Mouse (Mus musculus): ENCODE results near the gene Edem3. TPM values are rescaled to one million over a fixed set of nuclear protein-coding genes. Genes with fewer than 3 reads are reported as not detected.

The Edem3 gene
- polyA plus RNA-seq, 1 experiment from 2014 or later = 10.1 TPM

- H3K27ac ChIP-seq (ENCODE audit: low read length) = peak overlapping the region; percentile 74
- H3K4me1 ChIP-seq (ENCODE audit: insufficient read depth, low read depth, low read length) = peaks cover 2% of the 10 kb centered on the region
- H3K9ac ChIP-seq (replicated peaks; ENCODE audit: low read depth) = peak overlapping the region; percentile 79
- H3K36me3 ChIP-seq (ENCODE audit: insufficient read depth, low read length) = no peaks in the 10 kb centered on the region
- DNase-seq (ENCODE audit: low spot score) (peak; percentile 33), ATAC-seq (no peak)
- 3% methylated on average over 36 of the region's 36 CpGs for WGBS
- no peaks in the 10 kb centered on the region for H3K9me3 ChIP-seq (ENCODE audit: low read length)
- H3K27me3 ChIP-seq (replicated peaks; ENCODE audit: insufficient read depth, low read length) = no peaks in the 10 kb centered on the region
- peak overlapping the region; percentile 92 for H3K4me3 ChIP-seq (ENCODE audit: low read depth, low read length)
- peak; percentile 19; the same call in 1 of the 2 replicates for TF ChIP-seq CTCF (IDR thresholded peaks at IDR 0.05)
- no peak for TF ChIP-seq EP300 (IDR thresholded peaks at IDR 0.05)
- H3K4me2 ChIP-seq (replicated peaks; ENCODE audit: low read depth, low read length) = peak overlapping the region; percentile 87
Observed at GRCm38 (mm10) chr1:151755660-151756424, 671 bp downstream of the Edem3 start.

- Histone ChIP-seq H3K9me3 (ENCODE audit: low read length) (no peaks in the 10 kb centered on the region), H3K9ac (replicated peaks; ENCODE audit: low read depth) (peak overlapping the region; percentile 79; the same call in 1 of the 2 replicates), H3K36me3 (ENCODE audit: insufficient read depth, low read length) (no peaks in the 10 kb centered on the region), H3K4me3 (ENCODE audit: low read depth, low read length) (peak overlapping the region; percentile 92), H3K4me2 (replicated peaks; ENCODE audit: low read depth, low read length) (peak overlapping the region; percentile 87), H3K27me3 (replicated peaks; ENCODE audit: insufficient read depth, low read length) (no peaks in the 10 kb centered on the region), H3K4me1 (ENCODE audit: insufficient read depth, low read depth, low read length) (peaks cover 2% of the 10 kb centered on the region), H3K27ac (ENCODE audit: low read length) (no peak overlapping the region)
- DNase-seq (ENCODE audit: low spot score) (no peak), ATAC-seq (no peak)
- WGBS = 12% methylated on average over 1 of the region's 1 CpGs
- TF ChIP-seq CTCF (IDR thresholded peaks at IDR 0.05) (no peak), EP300 (IDR thresholded peaks at IDR 0.05) (no peak)
Observed at GRCm38 (mm10) chr1:151756425-151756728, 1.2 kb downstream of the Edem3 start.

DNA sequence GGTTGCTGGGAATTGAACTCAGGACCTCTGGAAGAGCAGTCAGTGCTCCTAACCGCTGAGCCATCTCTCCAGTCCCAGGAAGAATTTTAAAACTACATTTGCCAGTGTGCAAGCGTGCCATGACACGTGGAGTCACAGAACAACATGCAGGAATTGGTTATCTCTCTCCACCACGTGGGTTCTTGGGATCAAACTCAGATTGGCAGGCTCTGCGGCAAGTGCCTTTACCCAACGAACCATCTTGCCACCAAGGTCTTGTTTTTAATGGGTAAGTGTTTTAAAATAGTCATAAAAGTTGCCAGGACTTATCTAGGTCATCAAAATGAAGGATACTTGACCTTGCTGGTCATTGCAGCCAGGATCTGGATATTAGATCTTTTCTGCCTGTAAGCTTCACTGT lies 3.1 kb downstream of the Edem3 start:
- no peak for TF ChIP-seq EP300 (IDR thresholded peaks at IDR 0.05)
- Histone ChIP-seq H3K4me2 (replicated peaks; ENCODE audit: low read depth, low read length) (no peak overlapping the region), H3K4me3 (ENCODE audit: low read depth, low read length) (no peak overlapping the region), H3K27ac (ENCODE audit: low read length) (no peak overlapping the region), H3K9ac (replicated peaks; ENCODE audit: low read depth) (no peak overlapping the region), H3K9me3 (ENCODE audit: low read length) (no peaks in the 10 kb centered on the region), H3K4me1 (ENCODE audit: insufficient read depth, low read depth, low read length) (peaks cover 2% of the 10 kb centered on the region; the same call in 1 of the 2 replicates), H3K27me3 (replicated peaks; ENCODE audit: insufficient read depth, low read length) (no peaks in the 10 kb centered on the region), H3K36me3 (ENCODE audit: insufficient read depth, low read length) (0 out of 2 replicates have a peak, but pooled peaks cover 6% of the 10 kb centered on the region)
- WGBS = 69% methylated on average over 6 of the region's 6 CpGs
- ATAC-seq = no peak
- no peak for DNase-seq (ENCODE audit: low spot score)

GRCm38 (mm10) chr1:151758991-151759390 lies 3.8 kb downstream of the Edem3 start:
- no peak for ATAC-seq
- Histone ChIP-seq H3K4me3 (ENCODE audit: low read depth, low read length) (no peak overlapping the region), H3K4me1 (ENCODE audit: insufficient read depth, low read depth, low read length) (peaks cover 2% of the 10 kb centered on the region; the same call in 1 of the 2 replicates), H3K9me3 (ENCODE audit: low read length) (no peaks in the 10 kb centered on the region), H3K9ac (replicated peaks; ENCODE audit: low read depth) (no peak overlapping the region), H3K27ac (ENCODE audit: low read length) (peak overlapping the region; percentile 7; the same call in 1 of the 2 replicates), H3K36me3 (ENCODE audit: insufficient read depth, low read length) (0 out of 2 replicates have a peak, but pooled peaks cover 6% of the 10 kb centered on the region), H3K27me3 (replicated peaks; ENCODE audit: insufficient read depth, low read length) (no peaks in the 10 kb centered on the region), H3K4me2 (replicated peaks; ENCODE audit: low read depth, low read length) (no peak overlapping the region; the same call in 1 of the 2 replicates)
- DNase-seq (ENCODE audit: low spot score) = peak; percentile 63
- TF ChIP-seq EP300 (IDR thresholded peaks at IDR 0.05) (peak; percentile 53; the same call in 1 of the 2 replicates), CTCF (IDR thresholded peaks at IDR 0.05) (no peak)
- WGBS = 43% methylated on average over 2 of the region's 2 CpGs

DNA sequence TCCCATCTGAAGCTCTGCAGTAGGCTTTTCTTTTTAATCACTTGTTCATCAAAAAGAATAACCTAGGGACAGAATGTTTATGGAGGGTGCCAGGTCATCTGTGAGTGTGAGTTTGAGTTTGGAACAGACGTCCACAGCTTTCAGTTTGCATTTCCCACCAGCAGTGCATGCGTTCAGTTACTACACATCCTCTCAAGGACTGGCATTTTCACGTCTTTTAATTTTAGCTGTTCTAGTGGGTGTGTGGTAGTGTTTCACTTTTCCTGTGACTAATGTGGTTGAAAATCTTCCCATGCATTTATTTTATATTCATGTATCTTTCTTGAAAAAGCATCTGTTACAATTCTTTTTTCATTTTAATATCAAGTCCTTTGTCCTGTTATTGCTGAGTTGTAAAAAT lies 9.1 kb downstream of the Edem3 start:
- Histone ChIP-seq H3K27ac (ENCODE audit: low read length) (no peak overlapping the region), H3K4me2 (replicated peaks; ENCODE audit: low read depth, low read length) (no peak overlapping the region), H3K9ac (replicated peaks; ENCODE audit: low read depth) (no peak overlapping the region), H3K27me3 (replicated peaks; ENCODE audit: insufficient read depth, low read length) (no peaks in the 10 kb centered on the region), H3K4me1 (ENCODE audit: insufficient read depth, low read depth, low read length) (no peaks in the 10 kb centered on the region), H3K9me3 (ENCODE audit: low read length) (no peaks in the 10 kb centered on the region), H3K36me3 (ENCODE audit: insufficient read depth, low read length) (0 out of 2 replicates have a peak, but pooled peaks cover 6% of the 10 kb centered on the region), H3K4me3 (ENCODE audit: low read depth, low read length) (no peak overlapping the region)
- no peak for DNase-seq (ENCODE audit: low spot score)
- TF ChIP-seq EP300 (IDR thresholded peaks at IDR 0.05) (no peak), CTCF (IDR thresholded peaks at IDR 0.05) (no peak)
- ATAC-seq = no peak
- WGBS = 44% methylated on average over 3 of the region's 3 CpGs

- peak; percentile 59 for DNase-seq (ENCODE audit: low spot score)
- H3K9me3 ChIP-seq (ENCODE audit: low read length) = no peaks in the 10 kb centered on the region
- H3K4me1 ChIP-seq (ENCODE audit: insufficient read depth, low read depth, low read length) = no peaks in the 10 kb centered on the region
- H3K9ac ChIP-seq (replicated peaks; ENCODE audit: low read depth) = no peak overlapping the region
- peaks cover 10% of the 10 kb centered on the region for H3K36me3 ChIP-seq (ENCODE audit: insufficient read depth, low read length)
- H3K27me3 ChIP-seq (replicated peaks; ENCODE audit: insufficient read depth, low read length) = no peaks in the 10 kb centered on the region
- 47% methylated on average over 2 of the region's 2 CpGs for WGBS
- H3K4me3 ChIP-seq (ENCODE audit: low read depth, low read length) = no peak overlapping the region
- H3K27ac ChIP-seq (ENCODE audit: low read length) = no peak overlapping the region
- no peak overlapping the region for H3K4me2 ChIP-seq (replicated peaks; ENCODE audit: low read depth, low read length)
- peak; percentile 75 for ATAC-seq
- TF ChIP-seq EP300 (IDR thresholded peaks at IDR 0.05) (peak; percentile 45; the same call in 1 of the 2 replicates), CTCF (IDR thresholded peaks at IDR 0.05) (no peak)
Observed at GRCm38 (mm10) chr1:151766166-151766565, 11.0 kb downstream of the Edem3 start.
